Mouse (Mus musculus): ENCODE data around the gene Prl3a1. TPM values are rescaled to one million over a fixed set of nuclear protein-coding genes. Genes with fewer than 3 reads are reported as not detected.

Gene Prl3a1
- not detected for polyA plus RNA-seq (2014; fragmentation: Illumina TruSeq; extraction: RNeasy Lipid Tissue Mini Kit (QIAGEN cat#74804); ENCODE audit: low read depth, low replicate concordance)

DNA sequence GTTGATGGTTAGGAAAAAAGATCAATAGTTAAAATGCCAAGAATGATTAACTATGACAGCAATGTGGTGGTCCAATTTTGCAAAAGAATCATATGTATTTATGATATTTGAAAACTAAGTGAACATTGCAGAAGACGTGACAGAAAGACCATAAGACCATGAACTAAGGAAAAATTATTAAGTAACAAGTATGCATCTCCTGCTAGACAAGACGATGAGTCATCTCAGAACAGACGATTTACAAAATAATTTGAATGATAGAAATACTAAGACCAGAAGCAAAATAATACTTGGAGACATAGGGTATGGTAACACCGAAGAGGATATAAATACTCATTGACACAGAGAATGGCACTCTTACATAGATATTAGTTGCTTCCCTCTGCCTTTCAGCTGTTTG lies at the start of gene Prl3a1:
Gene Prl3a1 (plus strand): TSS at position 301 of the 400 bp plus-strand sequence.

DNA sequence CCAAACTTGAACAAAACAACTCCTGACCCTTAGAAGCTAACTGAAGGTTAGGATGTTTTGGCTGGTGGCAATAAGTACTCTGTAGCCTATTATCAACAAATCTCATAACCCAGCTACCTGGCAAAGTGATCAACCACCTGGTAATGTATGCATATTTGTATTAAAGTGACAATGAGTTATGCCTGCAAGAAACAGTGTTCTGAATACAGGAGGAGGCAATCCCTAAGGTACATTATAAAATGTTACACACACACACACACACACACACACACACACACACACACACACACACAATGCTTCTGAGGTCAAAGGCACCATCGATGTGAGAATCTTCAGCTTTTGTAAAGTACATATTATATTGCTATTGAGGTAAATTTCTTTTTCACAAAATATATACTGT lies 17.7 kb upstream of the Prl3a1 start, which contains the start of gene Prl3b1:
Gene Prl3b1 (plus strand): TSS at position 301 of the 400 bp plus-strand sequence.

DNA sequence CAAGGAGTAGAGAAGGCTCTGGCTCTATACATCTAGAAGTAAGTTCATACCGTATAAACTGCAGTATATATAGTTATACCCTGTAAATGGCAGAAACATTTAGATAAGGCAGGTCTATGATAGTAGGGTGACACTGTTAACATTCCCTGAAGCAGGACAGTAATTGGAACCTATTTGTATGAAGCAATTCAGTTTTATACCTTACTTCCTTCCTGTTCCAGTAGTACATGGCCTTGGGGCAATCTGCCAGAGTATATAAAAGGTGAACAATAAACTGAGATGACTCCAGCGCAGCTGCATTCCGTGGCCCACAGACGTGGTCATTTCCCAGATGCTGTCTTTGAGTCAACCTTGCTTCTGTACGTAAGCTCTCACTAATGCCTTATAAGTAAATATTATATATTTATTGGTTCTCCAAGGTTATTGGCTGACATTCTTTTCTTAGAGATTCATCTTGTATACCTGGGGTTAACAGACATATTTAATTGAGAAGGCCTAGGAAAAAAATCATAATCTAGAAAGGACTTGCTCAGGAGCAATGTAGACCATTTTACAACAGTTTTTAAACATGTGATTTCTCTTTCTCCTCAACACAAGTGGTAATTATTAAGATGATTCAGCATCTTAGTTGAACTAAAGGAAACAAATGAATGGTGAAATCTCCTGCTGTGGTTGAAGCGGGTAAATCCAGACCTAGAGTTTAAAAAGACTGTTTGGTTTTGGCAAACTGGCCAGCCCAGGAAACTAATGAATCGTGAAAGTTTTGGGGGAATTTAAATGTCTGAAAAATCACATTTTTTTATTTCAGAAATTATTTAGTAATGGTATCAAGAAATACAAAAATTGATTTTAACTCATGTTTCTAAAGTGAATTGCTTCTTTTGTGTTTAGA lies 53.3 kb downstream of the Prl3a1 start, which contains the start of gene Prl6a1:
Gene Prl6a1 (plus strand): TSS at position 294 of the 892 bp plus-strand sequence.

Other genes with a start within 250 kb of the Prl3a1 start
- not detected for gene Prl, start 201.9 kb upstream of the Prl3a1 start, polyA plus RNA-seq (2014; fragmentation: Illumina TruSeq; extraction: RNeasy Lipid Tissue Mini Kit (QIAGEN cat#74804); ENCODE audit: low read depth, low replicate concordance)
- gene Prl3d1, start 165.2 kb upstream of the Prl3a1 start, polyA plus RNA-seq (2014; fragmentation: Illumina TruSeq; extraction: RNeasy Lipid Tissue Mini Kit (QIAGEN cat#74804); ENCODE audit: low read depth, low replicate concordance), result not detected
- gene Prl3d2, start 137.7 kb upstream of the Prl3a1 start, polyA plus RNA-seq (2014; fragmentation: Illumina TruSeq; extraction: RNeasy Lipid Tissue Mini Kit (QIAGEN cat#74804); ENCODE audit: low read depth, low replicate concordance), result not detected
- not detected for gene Prl3d3, start 102.6 kb upstream of the Prl3a1 start, polyA plus RNA-seq (2014; fragmentation: Illumina TruSeq; extraction: RNeasy Lipid Tissue Mini Kit (QIAGEN cat#74804); ENCODE audit: low read depth, low replicate concordance)
- not detected for gene Prl3c1, start 62.8 kb upstream of the Prl3a1 start, polyA plus RNA-seq (2014; fragmentation: Illumina TruSeq; extraction: RNeasy Lipid Tissue Mini Kit (QIAGEN cat#74804); ENCODE audit: low read depth, low replicate concordance)
- not detected for gene Prl3b1, start 17.6 kb upstream of the Prl3a1 start, polyA plus RNA-seq (2014; fragmentation: Illumina TruSeq; extraction: RNeasy Lipid Tissue Mini Kit (QIAGEN cat#74804); ENCODE audit: low read depth, low replicate concordance)
- not detected for gene Prl6a1, start 53.2 kb downstream of the Prl3a1 start, polyA plus RNA-seq (2014; fragmentation: Illumina TruSeq; extraction: RNeasy Lipid Tissue Mini Kit (QIAGEN cat#74804); ENCODE audit: low read depth, low replicate concordance)
- not detected for gene Prl8a2, start 86.2 kb downstream of the Prl3a1 start, polyA plus RNA-seq (2014; fragmentation: Illumina TruSeq; extraction: RNeasy Lipid Tissue Mini Kit (QIAGEN cat#74804); ENCODE audit: low read depth, low replicate concordance)
- not detected for gene Prl2b1, start 131.4 kb downstream of the Prl3a1 start, polyA plus RNA-seq (2014; fragmentation: Illumina TruSeq; extraction: RNeasy Lipid Tissue Mini Kit (QIAGEN cat#74804); ENCODE audit: low read depth, low replicate concordance)
- not detected for gene Prl8a6, start 179.3 kb downstream of the Prl3a1 start, polyA plus RNA-seq (2014; fragmentation: Illumina TruSeq; extraction: RNeasy Lipid Tissue Mini Kit (QIAGEN cat#74804); ENCODE audit: low read depth, low replicate concordance)

All from adipose tissue, adult 10 weeks (tissue).